Mouse (Mus musculus) MEL (cell line): Measurements from ENCODE around the gene Prkg2. TPM values are rescaled to one million over a fixed set of nuclear protein-coding genes. Genes with fewer than 3 reads are reported as not detected.

Experiments
- DNase-seq: peaks from one replicate; pipeline ENCODE4 v3.0.0; 2011; ENCODE audit warnings: low read depth, low spot score
- H3K27ac ChIP-seq: 2 replicates; pipeline ENCODE4 v1.5.1; 2012; ENCODE audit warnings: low read depth, mild to moderate bottlenecking, control low read depth, low read length, moderate library complexity; ENCODE audit not compliant: control insufficient read depth
- H3K27me3 ChIP-seq, 2 experiments: fragments of 150-350 bp in 1 of 2; sonication (generic) in 1 of 2; 2 replicates each; pipeline ENCODE4 v1.6.1; 2012; ENCODE audit warnings: low read length in 2 of 2, mild to moderate bottlenecking in 2 of 2, improper control_type of control experiment in 1 of 2, moderate library complexity in 1 of 2; ENCODE audit not compliant: insufficient read depth in 2 of 2, control insufficient read depth in 1 of 2
- H3K36me3 ChIP-seq, 2 experiments: 2 replicates each; pipeline ENCODE4 v1.6.1; 2012 to 2014; ENCODE audit warnings: low read length in 2 of 2, improper control_type of control experiment in 1 of 2, inconsistent platforms in 1 of 2, mild to moderate bottlenecking in 1 of 2; ENCODE audit not compliant: insufficient read depth in 2 of 2, control insufficient read depth in 1 of 2
- H3K4me1 ChIP-seq, 2 experiments: fragments of 150-350 bp in 1 of 2; sonication (generic) in 1 of 2; 2 replicates each; pipeline ENCODE4 v1.6.1; 2012; ENCODE audit warnings: low read length in 2 of 2, improper control_type of control experiment in 1 of 2, mild to moderate bottlenecking in 1 of 2; ENCODE audit not compliant: insufficient read depth in 2 of 2, control insufficient read depth in 1 of 2
- H3K4me3 ChIP-seq, 2 experiments: fragments of 150-350 bp in 1 of 2; sonication (generic) in 1 of 2; 2 replicates each; pipeline ENCODE4 v1.5.1; 2012; ENCODE audit warnings: low read depth in 2 of 2, low read length in 2 of 2, mild to moderate bottlenecking in 2 of 2, moderate library complexity in 2 of 2, control low read depth in 1 of 2, improper control_type of control experiment in 1 of 2; ENCODE audit not compliant: control insufficient read depth in 1 of 2, insufficient read depth in 1 of 2
- H3K79me2 ChIP-seq: 2 replicates; pipeline ENCODE4 v1.6.1; 2012; ENCODE audit warnings: mild to moderate bottlenecking, low read length, moderate library complexity; ENCODE audit not compliant: control insufficient read depth, poor library complexity, insufficient read depth
- H3K9ac ChIP-seq: 2 replicates; pipeline ENCODE4 v1.6.1; 2012; ENCODE audit warnings: low read depth, mild to moderate bottlenecking, control low read depth, low read length, moderate library complexity; ENCODE audit not compliant: control insufficient read depth, poor library complexity, severe bottlenecking
- H3K9me3 ChIP-seq: fragments of 150-350 bp; sonication (generic); replicated peaks from 2 replicates; pipeline ENCODE4 v1.6.1; 2012; ENCODE audit warnings: mild to moderate bottlenecking, low read length, improper control_type of control experiment, moderate library complexity; ENCODE audit not compliant: insufficient read depth
- CHD1 ChIP-seq: IDR thresholded peaks from 2 replicates; pipeline ENCODE4 v1.6.1; 2012; ENCODE audit warnings: low read depth, mild to moderate bottlenecking, inconsistent platforms, low read length, improper control_type of control experiment
- CTCF ChIP-seq, 3 experiments: IDR thresholded peaks in 2 of 3; conservative IDR thresholded peaks in 1 of 3; 2 replicates each; pipeline ENCODE4 v1.5.1; 2011 to 2012; ENCODE audit warnings: low read length in 3 of 3, low read depth in 2 of 3, mild to moderate bottlenecking in 2 of 3, improper control_type of control experiment in 1 of 3, inconsistent platforms in 1 of 3, mixed read lengths in 1 of 3, moderate library complexity in 1 of 3; ENCODE audit not compliant: control insufficient read depth in 1 of 3, insufficient read depth in 1 of 3, poor library complexity in 1 of 3, severe bottlenecking in 1 of 3
- ELF1 ChIP-seq: IDR thresholded peaks from 2 replicates; pipeline ENCODE4 v1.6.1; 2014; ENCODE audit warnings: low read depth, mild to moderate bottlenecking, inconsistent platforms, low read length, improper control_type of control experiment, moderate library complexity
- ETS1 ChIP-seq: IDR thresholded peaks from 2 replicates; pipeline ENCODE4 v1.6.1; 2012; ENCODE audit warnings: low read depth, mild to moderate bottlenecking, inconsistent platforms, low read length, improper control_type of control experiment, moderate library complexity
- GABPA ChIP-seq: IDR thresholded peaks from 2 replicates; pipeline ENCODE4 v1.6.1; 2012; ENCODE audit warnings: low read depth, mild to moderate bottlenecking, inconsistent platforms, low read length, improper control_type of control experiment, moderate library complexity
- GATA1 ChIP-seq: IDR thresholded peaks from 2 replicates; pipeline ENCODE4 v1.6.1; 2011; ENCODE audit warnings: low read depth, low read length, improper control_type of control experiment
- POLR2A ChIP-seq, 2 experiments: IDR thresholded peaks; 2 replicates each; pipeline ENCODE4 v1.6.1; 2011 to 2012; ENCODE audit warnings: low read length in 2 of 2, mild to moderate bottlenecking in 2 of 2, control low read depth in 1 of 2, improper control_type of control experiment in 1 of 2, low read depth in 1 of 2, moderate library complexity in 1 of 2; ENCODE audit not compliant: control insufficient read depth in 1 of 2, insufficient read depth in 1 of 2, poor library complexity in 1 of 2
- POLR2AphosphoS5 ChIP-seq: IDR thresholded peaks from 2 replicates; pipeline ENCODE4 v1.6.1; 2012; ENCODE audit warnings: low read depth, borderline replicate concordance, mild to moderate bottlenecking, inconsistent platforms, low read length, moderate library complexity, mixed read lengths
- RCOR1 ChIP-seq: IDR thresholded peaks from 2 replicates; pipeline ENCODE4 v1.6.1; 2012; ENCODE audit warnings: low read depth, mild to moderate bottlenecking, inconsistent platforms, low read length, improper control_type of control experiment
- SIN3A ChIP-seq: IDR thresholded peaks from 2 replicates; pipeline ENCODE4 v1.6.1; 2012; ENCODE audit warnings: low read length, improper control_type of control experiment, inconsistent platforms
- SMC3 ChIP-seq: IDR thresholded peaks from 2 replicates; pipeline ENCODE4 v1.6.1; 2011; ENCODE audit warnings: low read depth, low read length, improper control_type of control experiment
- USF1 ChIP-seq: IDR thresholded peaks from 2 replicates; pipeline ENCODE4 v1.6.1; 2014; ENCODE audit warnings: low read depth, mild to moderate bottlenecking, inconsistent platforms, low read length, improper control_type of control experiment, moderate library complexity
- USF2 ChIP-seq, 2 experiments: IDR thresholded peaks; 2 replicates each; pipeline ENCODE4 v1.6.1; 2011 to 2012; ENCODE audit warnings: improper control_type of control experiment in 2 of 2, low read length in 2 of 2, borderline replicate concordance in 1 of 2, inconsistent platforms in 1 of 2, low read depth in 1 of 2, mild to moderate bottlenecking in 1 of 2; ENCODE audit not compliant: insufficient read depth in 1 of 2
- ZKSCAN1 ChIP-seq: IDR thresholded peaks from 2 replicates; pipeline ENCODE4 v1.6.1; 2012; ENCODE audit warnings: low read depth, mild to moderate bottlenecking, inconsistent platforms, low read length, improper control_type of control experiment, moderate library complexity
- polyA plus RNA-seq, 2 experiments: library from polyadenylated mRNA; stranded (reverse) in 1 of 2; unstranded in 1 of 2; fragments of >175 nt in 1 of 2; fragments of >200 nt in 1 of 2; gene quantifications; 2 replicates each; pipeline versions ENCODE4 v1.2.1 to v1.2.4; 2012; ENCODE audit warnings: low replicate concordance in 2 of 2, low read depth in 1 of 2; ENCODE audit not compliant: insufficient read length in 2 of 2, insufficient read depth in 1 of 2, missing spikeins in 1 of 2
- total RNA-seq: library from RNA; depleted of rRNA; stranded (reverse); fragments of 300-350 nt; gene quantifications from 2 replicates; pipeline ENCODE4 v1.2.3, GENCODE M21; 2012

Gene Prkg2
- total and polyA plus RNA-seq, 3 experiments, result not detected

- no peaks in the 10 kb centered on the region for H3K4me1 ChIP-seq
- no peak for DNase-seq
- H3K9ac ChIP-seq, result no peak overlapping the region
- H3K9me3 ChIP-seq, result no peaks in the 10 kb centered on the region
- no peak overlapping the region for H3K4me3 ChIP-seq
- H3K79me2 ChIP-seq, result no peaks in the 10 kb centered on the region
- TF ChIP-seq ELF1 (no peak), ZKSCAN1 (no peak), SIN3A (no peak), POLR2A (IDR thresholded peaks at IDR 0.05; ENCODE audit: control insufficient read depth in 1 of 2, insufficient read depth in 1 of 2, low read depth in 1 of 2, low read length in 2 of 2, poor library complexity in 1 of 2) (no peak), GATA1 (no peak), USF2 (IDR thresholded peaks at IDR 0.05; ENCODE audit: borderline replicate concordance in 1 of 2, insufficient read depth in 1 of 2, low read depth in 1 of 2, low read length in 2 of 2) (no peak)
- no peaks in the 10 kb centered on the region for H3K36me3 ChIP-seq
- H3K27me3 ChIP-seq, result no peaks in the 10 kb centered on the region; a peak in 1 of 4 replicates
- no peak overlapping the region for H3K27ac ChIP-seq
Measured at GRCm38 (mm10) chr5:98981304-98981703, 55.8 kb downstream of the Prkg2 start.

- DNase-seq, result no peak
- Histone ChIP-seq H3K9me3 (no peaks in the 10 kb centered on the region), H3K27me3 (no peaks in the 10 kb centered on the region), H3K4me3 (no peak overlapping the region), H3K36me3 (no peaks in the 10 kb centered on the region), H3K9ac (no peak overlapping the region), H3K27ac (no peak overlapping the region), H3K79me2 (no peaks in the 10 kb centered on the region), H3K4me1 (no peaks in the 10 kb centered on the region)
- TF ChIP-seq ETS1 (no peak), SMC3 (no peak), CHD1 (no peak), USF2 (IDR thresholded peaks at IDR 0.05; ENCODE audit: borderline replicate concordance in 1 of 2, insufficient read depth in 1 of 2, low read depth in 1 of 2, low read length in 2 of 2) (no peak), GATA1 (no peak), USF1 (no peak), ZKSCAN1 (no peak), POLR2AphosphoS5 (no peak)
Measured at GRCm38 (mm10) chr5:98978316-98978715, 58.8 kb downstream of the Prkg2 start.

- no peak for DNase-seq
- TF ChIP-seq RCOR1 (no peak), CTCF (IDR thresholded peaks at IDR 0.05 in 2 of 3, conservative IDR thresholded peaks at IDR 0.05 in 1 of 3; ENCODE audit: control insufficient read depth in 1 of 3, insufficient read depth in 1 of 3, low read depth in 2 of 3, low read length in 3 of 3, poor library complexity in 1 of 3, severe bottlenecking in 1 of 3) (no peak), GABPA (no peak)
- TF ChIP-seq, all 39 proteins: peak for 0
- H3K79me2 ChIP-seq, result no peaks in the 10 kb centered on the region
Measured at GRCm38 (mm10) chr5:98975877-98976672, 61.1 kb downstream of the Prkg2 start.

More at GRCm38 (mm10) chr5:98975877-98976672, 61.1 kb downstream of the Prkg2 start:
- Histone ChIP-seq H3K27me3 (no peaks in the 10 kb centered on the region), H3K4me1 (no peaks in the 10 kb centered on the region), H3K36me3 (no peaks in the 10 kb centered on the region), H3K9me3 (no peaks in the 10 kb centered on the region), H3K9ac (no peak overlapping the region), H3K27ac (no peak overlapping the region), H3K4me3 (no peak overlapping the region)
